Mouse (Mus musculus): ENCODE measurements at regions not wholly inside any gene's neighbourhood (a gene's known extent, or its start where the extent isn't known, plus 50 kb on each side); places are given as distances from the start of the nearest gene placed in this dataset.

GRCm38 (mm10) chr4:22112209-22112608 lies 181.1 kb downstream of the Faxc start:
- 63% methylated on average over 5 of the region's 5 CpGs for WGBS
- Histone ChIP-seq H3K4me1 (ENCODE audit: control insufficient read depth in 2 of 2, insufficient read depth in 2 of 2, low read length in 2 of 2) (no peaks in the 10 kb centered on the region; a peak in 1 of 4 replicates), H3K4me2 (ENCODE audit: low read length) (no peak overlapping the region), H3K36me3 (ENCODE audit: control insufficient read depth, insufficient read depth, low read length) (no peaks in the 10 kb centered on the region), H3K9me3 (ENCODE audit: control insufficient read depth, low read length) (no peaks in the 10 kb centered on the region), H3K27me3 (ENCODE audit: control insufficient read depth, insufficient read depth, low read length) (no peaks in the 10 kb centered on the region), H3K4me3 (ENCODE audit: control insufficient read depth in 1 of 2, insufficient read depth in 1 of 2, low read depth in 1 of 2, low read length in 2 of 2) (no peak overlapping the region), H3K27ac (replicated peaks in 1 of 2; ENCODE audit: control insufficient read depth in 1 of 2, insufficient read depth in 1 of 2, low read depth in 2 of 2, low read length in 2 of 2) (peak overlapping the region; percentile 27 to 33; a peak in 1 of 4 replicates), H3K9ac (ENCODE audit: low read length) (no peak overlapping the region)
- ATAC-seq (ENCODE audit: insufficient number of reproducible peaks, insufficient read depth, low FRiP score, low read depth): no peak

GRCm38 (mm10) chr4:22114451-22114850 lies 183.3 kb downstream of the Faxc start:
- Histone ChIP-seq H3K9ac (ENCODE audit: low read length) (no peak overlapping the region), H3K4me1 (ENCODE audit: control insufficient read depth in 2 of 2, insufficient read depth in 2 of 2, low read length in 2 of 2) (no peaks in the 10 kb centered on the region; a peak in 1 of 4 replicates), H3K36me3 (ENCODE audit: control insufficient read depth, insufficient read depth, low read length) (no peaks in the 10 kb centered on the region), H3K4me2 (ENCODE audit: low read length) (no peak overlapping the region), H3K4me3 (ENCODE audit: control insufficient read depth in 1 of 2, insufficient read depth in 1 of 2, low read depth in 1 of 2, low read length in 2 of 2) (no peak overlapping the region), H3K9me3 (ENCODE audit: control insufficient read depth, low read length) (no peaks in the 10 kb centered on the region), H3K27ac (replicated peaks in 1 of 2; ENCODE audit: control insufficient read depth in 1 of 2, insufficient read depth in 1 of 2, low read depth in 2 of 2, low read length in 2 of 2) (no peak overlapping the region), H3K27me3 (ENCODE audit: control insufficient read depth, insufficient read depth, low read length) (no peaks in the 10 kb centered on the region)
- ATAC-seq (ENCODE audit: insufficient number of reproducible peaks, insufficient read depth, low FRiP score, low read depth): no peak

- no peak overlapping the region for H3K4me3 ChIP-seq (ENCODE audit: control insufficient read depth in 1 of 2, insufficient read depth in 1 of 2, low read depth in 1 of 2, low read length in 2 of 2)
- ATAC-seq (ENCODE audit: insufficient number of reproducible peaks, insufficient read depth, low FRiP score, low read depth): no peak
- H3K4me2 ChIP-seq (ENCODE audit: low read length): no peak overlapping the region
- 61% methylated on average over 3 of the region's 3 CpGs for WGBS
- H3K9me3 ChIP-seq (ENCODE audit: control insufficient read depth, low read length): no peaks in the 10 kb centered on the region
- peaks cover 0 to 2% of the 10 kb centered on the region in 2 experiments; a peak in 1 of 4 replicates for H3K4me1 ChIP-seq (ENCODE audit: control insufficient read depth in 2 of 2, insufficient read depth in 2 of 2, low read length in 2 of 2)
- H3K27me3 ChIP-seq (ENCODE audit: control insufficient read depth, insufficient read depth, low read length): no peaks in the 10 kb centered on the region
- H3K36me3 ChIP-seq (ENCODE audit: control insufficient read depth, insufficient read depth, low read length): no peaks in the 10 kb centered on the region
- H3K9ac ChIP-seq (ENCODE audit: low read length): no peak overlapping the region
- H3K27ac ChIP-seq (replicated peaks in 1 of 2; ENCODE audit: control insufficient read depth in 1 of 2, insufficient read depth in 1 of 2, low read depth in 2 of 2, low read length in 2 of 2): no peak overlapping the region
Observed at GRCm38 (mm10) chr4:22119877-22120276, 188.7 kb downstream of the Faxc start.

GRCm38 (mm10) chr4:22120953-22121352 lies 189.8 kb downstream of the Faxc start:
- no peak overlapping the region for H3K4me2 ChIP-seq (ENCODE audit: low read length)
- WGBS: 3% methylated on average over 3 of the region's 3 CpGs
- H3K36me3 ChIP-seq (ENCODE audit: control insufficient read depth, insufficient read depth, low read length): no peaks in the 10 kb centered on the region
- peaks cover 0 to 2% of the 10 kb centered on the region in 2 experiments; a peak in 1 of 4 replicates for H3K4me1 ChIP-seq (ENCODE audit: control insufficient read depth in 2 of 2, insufficient read depth in 2 of 2, low read length in 2 of 2)
- no peaks in the 10 kb centered on the region for H3K9me3 ChIP-seq (ENCODE audit: control insufficient read depth, low read length)
- H3K27ac ChIP-seq (replicated peaks in 1 of 2; ENCODE audit: control insufficient read depth in 1 of 2, insufficient read depth in 1 of 2, low read depth in 2 of 2, low read length in 2 of 2): 0 out of 4 replicates have a peak overlapping the region, but pooled peaks of 1 of the 2 experiments have one; percentile 5
- H3K4me3 ChIP-seq (ENCODE audit: control insufficient read depth in 1 of 2, insufficient read depth in 1 of 2, low read depth in 1 of 2, low read length in 2 of 2): no peak overlapping the region
- H3K9ac ChIP-seq (ENCODE audit: low read length): no peak overlapping the region
- ATAC-seq (ENCODE audit: insufficient number of reproducible peaks, insufficient read depth, low FRiP score, low read depth): no peak
- no peaks in the 10 kb centered on the region for H3K27me3 ChIP-seq (ENCODE audit: control insufficient read depth, insufficient read depth, low read length)

- WGBS: 54% methylated on average over 2 of the region's 2 CpGs
- H3K27ac ChIP-seq (replicated peaks in 1 of 2; ENCODE audit: control insufficient read depth in 1 of 2, insufficient read depth in 1 of 2, low read depth in 2 of 2, low read length in 2 of 2): no peak overlapping the region
- ATAC-seq (ENCODE audit: insufficient number of reproducible peaks, insufficient read depth, low FRiP score, low read depth): no peak
Observed at GRCm38 (mm10) chr4:22121397-22121796, 190.3 kb downstream of the Faxc start.

GRCm38 (mm10) chr4:22124836-22125235 lies 193.7 kb downstream of the Faxc start:
- Histone ChIP-seq H3K4me2 (ENCODE audit: low read length) (no peak overlapping the region), H3K4me3 (ENCODE audit: control insufficient read depth in 1 of 2, insufficient read depth in 1 of 2, low read depth in 1 of 2, low read length in 2 of 2) (no peak overlapping the region), H3K4me1 (ENCODE audit: control insufficient read depth in 2 of 2, insufficient read depth in 2 of 2, low read length in 2 of 2) (peaks cover 0 to 2% of the 10 kb centered on the region in 2 experiments; a peak in 1 of 4 replicates), H3K36me3 (ENCODE audit: control insufficient read depth, insufficient read depth, low read length) (no peaks in the 10 kb centered on the region), H3K27ac (replicated peaks in 1 of 2; ENCODE audit: control insufficient read depth in 1 of 2, insufficient read depth in 1 of 2, low read depth in 2 of 2, low read length in 2 of 2) (no peak overlapping the region), H3K9me3 (ENCODE audit: control insufficient read depth, low read length) (no peaks in the 10 kb centered on the region), H3K27me3 (ENCODE audit: control insufficient read depth, insufficient read depth, low read length) (no peaks in the 10 kb centered on the region), H3K9ac (ENCODE audit: low read length) (no peak overlapping the region)
- ATAC-seq (ENCODE audit: insufficient number of reproducible peaks, insufficient read depth, low FRiP score, low read depth): no peak
- 84% methylated on average over 6 of the region's 6 CpGs for WGBS

More at GRCm38 (mm10) chr4:22121397-22121796, 190.3 kb downstream of the Faxc start:
- H3K9me3 ChIP-seq (ENCODE audit: control insufficient read depth, low read length): no peaks in the 10 kb centered on the region
- H3K4me2 ChIP-seq (ENCODE audit: low read length): no peak overlapping the region
- H3K4me1 ChIP-seq (ENCODE audit: control insufficient read depth in 2 of 2, insufficient read depth in 2 of 2, low read length in 2 of 2): peaks cover 0 to 2% of the 10 kb centered on the region in 2 experiments; a peak in 1 of 4 replicates
- no peaks in the 10 kb centered on the region for H3K27me3 ChIP-seq (ENCODE audit: control insufficient read depth, insufficient read depth, low read length)
- no peak overlapping the region for H3K9ac ChIP-seq (ENCODE audit: low read length)
- H3K4me3 ChIP-seq (ENCODE audit: control insufficient read depth in 1 of 2, insufficient read depth in 1 of 2, low read depth in 1 of 2, low read length in 2 of 2): no peak overlapping the region
- no peaks in the 10 kb centered on the region for H3K36me3 ChIP-seq (ENCODE audit: control insufficient read depth, insufficient read depth, low read length)

- Histone ChIP-seq H3K4me2 (ENCODE audit: low read length) (no peak overlapping the region), H3K36me3 (ENCODE audit: control insufficient read depth, insufficient read depth, low read length) (no peaks in the 10 kb centered on the region), H3K4me3 (ENCODE audit: control insufficient read depth in 1 of 2, insufficient read depth in 1 of 2, low read depth in 1 of 2, low read length in 2 of 2) (no peak overlapping the region), H3K4me1 (ENCODE audit: control insufficient read depth in 2 of 2, insufficient read depth in 2 of 2, low read length in 2 of 2) (no peaks in the 10 kb centered on the region), H3K27ac (replicated peaks in 1 of 2; ENCODE audit: control insufficient read depth in 1 of 2, insufficient read depth in 1 of 2, low read depth in 2 of 2, low read length in 2 of 2) (no peak overlapping the region), H3K9me3 (ENCODE audit: control insufficient read depth, low read length) (no peaks in the 10 kb centered on the region), H3K27me3 (ENCODE audit: control insufficient read depth, insufficient read depth, low read length) (no peaks in the 10 kb centered on the region), H3K9ac (ENCODE audit: low read length) (no peak overlapping the region)
- 70% methylated on average over 8 of the region's 8 CpGs for WGBS
- ATAC-seq (ENCODE audit: insufficient number of reproducible peaks, insufficient read depth, low FRiP score, low read depth): no peak
Observed at GRCm38 (mm10) chr4:22130511-22130910, 199.4 kb downstream of the Faxc start.

Measured in heart, embryonic 14.5 days (tissue).